Mouse (Mus musculus): ENCODE measurements at regions not wholly inside any gene's neighbourhood (a gene's known extent, or its start where the extent isn't known, plus 50 kb on each side); places are given as distances from the start of the nearest gene placed in this dataset.
A peak's percentile ranks its signal among the peaks of the same experiment; 100 is the strongest.

GRCm38 (mm10) chr14:86445139-86445538 is 695.9 kb downstream of the Diaph3 start:
- Histone ChIP-seq H3K4me2 (ENCODE audit: low read depth, low read length) (no peak overlapping the region), H3K27me3 (ENCODE audit: insufficient read depth, low read length) (no peaks in the 10 kb centered on the region), H3K4me1 (ENCODE audit: insufficient read depth) (no peaks in the 10 kb centered on the region), H3K36me3 (replicated peaks; ENCODE audit: insufficient read depth, low read length) (no peaks in the 10 kb centered on the region), H3K4me3 (ENCODE audit: low read depth, low read length) (no peak overlapping the region), H3K9me3 (ENCODE audit: low read length) (no peaks in the 10 kb centered on the region), H3K27ac (ENCODE audit: low read depth) (no peak overlapping the region), H3K9ac (replicated peaks) (no peak overlapping the region)
- DNase-seq (no peak), ATAC-seq (no peak)
- TF ChIP-seq EP300 (IDR thresholded peaks at IDR 0.05; ENCODE audit: low read depth), result no peak
- WGBS (ENCODE audit: insufficient replicate concordance), result 65% methylated on average over 4 of the region's 4 CpGs

GRCm38 (mm10) chr14:86443921-86444835 is 696.9 kb downstream of the Diaph3 start:
- H3K27ac ChIP-seq (ENCODE audit: low read depth), result no peak overlapping the region
- ATAC-seq (no peak), DNase-seq (no peak)
- no peak overlapping the region for H3K4me3 ChIP-seq (ENCODE audit: low read depth, low read length)
- H3K4me1 ChIP-seq (ENCODE audit: insufficient read depth), result no peaks in the 10 kb centered on the region
- no peak for TF ChIP-seq CTCF (IDR thresholded peaks at IDR 0.05; ENCODE audit: low read depth)
- no peak for TF ChIP-seq EP300 (IDR thresholded peaks at IDR 0.05; ENCODE audit: low read depth)
- no peak overlapping the region for H3K9ac ChIP-seq (replicated peaks)
- H3K4me2 ChIP-seq (ENCODE audit: low read depth, low read length), result no peak overlapping the region
- WGBS (ENCODE audit: insufficient replicate concordance), result 45% methylated on average over 5 of the region's 5 CpGs
- H3K36me3 ChIP-seq (replicated peaks; ENCODE audit: insufficient read depth, low read length), result no peaks in the 10 kb centered on the region
- H3K9me3 ChIP-seq (ENCODE audit: low read length), result no peaks in the 10 kb centered on the region
- no peaks in the 10 kb centered on the region for H3K27me3 ChIP-seq (ENCODE audit: insufficient read depth, low read length)

- Histone ChIP-seq H3K27me3 (ENCODE audit: insufficient read depth, low read length) (no peaks in the 10 kb centered on the region), H3K4me3 (ENCODE audit: low read depth, low read length) (no peak overlapping the region), H3K36me3 (replicated peaks; ENCODE audit: insufficient read depth, low read length) (no peaks in the 10 kb centered on the region), H3K4me1 (ENCODE audit: insufficient read depth) (no peaks in the 10 kb centered on the region), H3K9me3 (ENCODE audit: low read length) (no peaks in the 10 kb centered on the region), H3K27ac (ENCODE audit: low read depth) (no peak overlapping the region), H3K9ac (replicated peaks) (no peak overlapping the region), H3K4me2 (ENCODE audit: low read depth, low read length) (no peak overlapping the region)
- 83% methylated on average over 9 of the region's 9 CpGs for WGBS (ENCODE audit: insufficient replicate concordance)
- TF ChIP-seq EP300 (IDR thresholded peaks at IDR 0.05; ENCODE audit: low read depth) (no peak), CTCF (IDR thresholded peaks at IDR 0.05; ENCODE audit: low read depth) (no peak)
- DNase-seq, result no peak
- ATAC-seq, result no peak
These were observed 698.9 kb downstream of the Diaph3 start for GRCm38 (mm10) chr14:86441895-86442679.

GRCm38 (mm10) chr14:86437383-86437782 is 703.7 kb downstream of the Diaph3 start:
- no peak for ATAC-seq
- no peak overlapping the region for H3K9ac ChIP-seq (replicated peaks)

GRCm38 (mm10) chr14:86435345-86435744 is 705.7 kb downstream of the Diaph3 start:
- Histone ChIP-seq H3K27me3 (ENCODE audit: insufficient read depth, low read length) (no peaks in the 10 kb centered on the region), H3K36me3 (replicated peaks; ENCODE audit: insufficient read depth, low read length) (no peaks in the 10 kb centered on the region), H3K9ac (replicated peaks) (no peak overlapping the region), H3K9me3 (ENCODE audit: low read length) (no peaks in the 10 kb centered on the region), H3K4me3 (ENCODE audit: low read depth, low read length) (no peak overlapping the region), H3K4me1 (ENCODE audit: insufficient read depth) (no peaks in the 10 kb centered on the region), H3K27ac (ENCODE audit: low read depth) (no peak overlapping the region), H3K4me2 (ENCODE audit: low read depth, low read length) (no peak overlapping the region)
- WGBS (ENCODE audit: insufficient replicate concordance), result 74% methylated on average over 2 of the region's 2 CpGs
- ATAC-seq, result no peak
- no peak for DNase-seq
- TF ChIP-seq EP300 (IDR thresholded peaks at IDR 0.05; ENCODE audit: low read depth), result no peak

More at GRCm38 (mm10) chr14:86437383-86437782, 703.7 kb downstream of the Diaph3 start:
- no peak overlapping the region for H3K4me3 ChIP-seq (ENCODE audit: low read depth, low read length)
- no peak for DNase-seq
- no peaks in the 10 kb centered on the region for H3K4me1 ChIP-seq (ENCODE audit: insufficient read depth)
- H3K9me3 ChIP-seq (ENCODE audit: low read length), result no peaks in the 10 kb centered on the region
- H3K36me3 ChIP-seq (replicated peaks; ENCODE audit: insufficient read depth, low read length), result no peaks in the 10 kb centered on the region
- no peak overlapping the region for H3K4me2 ChIP-seq (ENCODE audit: low read depth, low read length)
- 51% methylated on average over 3 of the region's 3 CpGs for WGBS (ENCODE audit: insufficient replicate concordance)
- no peaks in the 10 kb centered on the region for H3K27me3 ChIP-seq (ENCODE audit: insufficient read depth, low read length)
- no peak overlapping the region for H3K27ac ChIP-seq (ENCODE audit: low read depth)
- TF ChIP-seq CTCF (IDR thresholded peaks at IDR 0.05; ENCODE audit: low read depth) (no peak), EP300 (IDR thresholded peaks at IDR 0.05; ENCODE audit: low read depth) (peak; percentile 51)

GRCm38 (mm10) chr14:86431215-86431816 is 709.7 kb downstream of the Diaph3 start:
- Histone ChIP-seq H3K9ac (replicated peaks) (no peak overlapping the region), H3K27me3 (ENCODE audit: insufficient read depth, low read length) (no peaks in the 10 kb centered on the region), H3K9me3 (ENCODE audit: low read length) (no peaks in the 10 kb centered on the region), H3K36me3 (replicated peaks; ENCODE audit: insufficient read depth, low read length) (no peaks in the 10 kb centered on the region), H3K4me1 (ENCODE audit: insufficient read depth) (no peaks in the 10 kb centered on the region), H3K4me3 (ENCODE audit: low read depth, low read length) (no peak overlapping the region), H3K4me2 (ENCODE audit: low read depth, low read length) (no peak overlapping the region), H3K27ac (ENCODE audit: low read depth) (no peak overlapping the region)
- ATAC-seq (no peak), DNase-seq (no peak)
- TF ChIP-seq CTCF (IDR thresholded peaks at IDR 0.05; ENCODE audit: low read depth) (no peak), EP300 (IDR thresholded peaks at IDR 0.05; ENCODE audit: low read depth) (peak; percentile 63)
- WGBS (ENCODE audit: insufficient replicate concordance), result 42% methylated on average over 6 of the region's 6 CpGs
